Mouse (Mus musculus) CH12.LX (cell line): ENCODE data around the gene Frmd5. TPM values are rescaled to one million over a fixed set of nuclear protein-coding genes. Genes with fewer than 3 reads are reported as not detected.

Experiments used
- DNase-seq: peaks from one replicate; pipeline ENCODE4 v3.0.0-alpha.2; 2013; ENCODE audit errors: extremely low read depth
- H3K27ac ChIP-seq: 2 replicates; pipeline ENCODE4 v1.5.1; 2012; ENCODE audit warnings: low read depth, mild to moderate bottlenecking, control low read depth, moderate library complexity; ENCODE audit not compliant: insufficient read depth
- H3K27me3 ChIP-seq: replicated peaks from 2 replicates; pipeline ENCODE3; 2012; ENCODE audit warnings: inconsistent platforms
- H3K36me3 ChIP-seq, 2 experiments: replicated peaks in 1 of 2; 2 replicates each; pipeline versions ENCODE3 to v1.6.1; 2012; ENCODE audit warnings: inconsistent platforms in 1 of 2, low read length in 1 of 2, mild to moderate bottlenecking in 1 of 2, mixed read lengths in 1 of 2, moderate library complexity in 1 of 2; ENCODE audit not compliant: control insufficient read depth in 1 of 2, insufficient read depth in 1 of 2
- H3K4me1 ChIP-seq, 2 experiments: 2 replicates each; pipeline ENCODE4 v1.6.1; 2012; ENCODE audit warnings: inconsistent platforms in 1 of 2, moderate library complexity in 1 of 2; ENCODE audit not compliant: insufficient read depth in 2 of 2, control insufficient read depth in 1 of 2
- H3K4me2 ChIP-seq: 2 replicates; pipeline ENCODE4 v1.6.1; 2012; ENCODE audit warnings: low read depth, mild to moderate bottlenecking, control low read depth; ENCODE audit not compliant: poor library complexity, insufficient read depth, severe bottlenecking
- H3K4me3 ChIP-seq, 3 experiments: fragments of 150-350 bp in 1 of 3; sonication (generic) in 1 of 3; replicated peaks in 1 of 3; 2 replicates each; pipeline versions ENCODE3 to v1.5.1; 2011 to 2012; ENCODE audit warnings: low read depth in 2 of 3, low read length in 2 of 3, mild to moderate bottlenecking in 2 of 3, moderate library complexity in 2 of 3, control low read depth in 1 of 3, improper control_type of control experiment in 1 of 3, inconsistent platforms in 1 of 3, mixed read lengths in 1 of 3; ENCODE audit not compliant: poor library complexity in 1 of 3
- H3K79me2 ChIP-seq: replicated peaks from 2 replicates; pipeline ENCODE4 v1.6.1; 2012; ENCODE audit warnings: mild to moderate bottlenecking, moderate library complexity; ENCODE audit not compliant: control insufficient read depth, poor library complexity, insufficient read depth, severe bottlenecking; ENCODE audit errors: extremely low read depth
- H3K9ac ChIP-seq: 2 replicates; pipeline ENCODE4 v1.6.1; 2012; ENCODE audit warnings: low read depth, mild to moderate bottlenecking, control low read depth, moderate library complexity; ENCODE audit not compliant: insufficient read depth
- H3K9me3 ChIP-seq: replicated peaks from 2 replicates; pipeline ENCODE3; 2012; ENCODE audit warnings: low read length, inconsistent platforms, mixed read lengths
- CTCF ChIP-seq, 2 experiments: IDR thresholded peaks in 1 of 2; conservative IDR thresholded peaks in 1 of 2; 2 replicates each; pipeline ENCODE4 v1.5.1; 2011 to 2012; ENCODE audit warnings: low read depth in 2 of 2, low read length in 2 of 2, improper control_type of control experiment in 1 of 2, inconsistent platforms in 1 of 2, mild to moderate bottlenecking in 1 of 2, moderate library complexity in 1 of 2
- ELF1 ChIP-seq: IDR thresholded peaks from 2 replicates; pipeline ENCODE4 v1.6.1; 2014; ENCODE audit warnings: low read depth, mild to moderate bottlenecking, inconsistent platforms, low read length, improper control_type of control experiment
- GABPA ChIP-seq: IDR thresholded peaks from 2 replicates; pipeline ENCODE4 v1.6.1; 2012; ENCODE audit warnings: low read depth, low read length, improper control_type of control experiment, inconsistent platforms; ENCODE audit not compliant: insufficient replicate concordance
- HCFC1 ChIP-seq: IDR thresholded peaks from 2 replicates; pipeline ENCODE4 v1.6.1; 2012; ENCODE audit warnings: low read depth, mild to moderate bottlenecking, inconsistent platforms, low read length, improper control_type of control experiment
- IRF4 ChIP-seq: IDR thresholded peaks from 2 replicates; pipeline ENCODE4 v1.6.1; 2014; ENCODE audit warnings: low read depth, mild to moderate bottlenecking, inconsistent platforms, low read length, improper control_type of control experiment
- JUN ChIP-seq: IDR thresholded peaks from 2 replicates; pipeline ENCODE4 v1.6.1; 2011; ENCODE audit warnings: low read depth, mild to moderate bottlenecking, low read length, improper control_type of control experiment, moderate library complexity; ENCODE audit not compliant: insufficient read depth
- MAX ChIP-seq: IDR thresholded peaks from 2 replicates; pipeline ENCODE4 v1.6.1; 2011; ENCODE audit warnings: low read length, improper control_type of control experiment
- MAZ ChIP-seq: IDR thresholded peaks from 2 replicates; pipeline ENCODE4 v1.6.1; 2012; ENCODE audit warnings: low read depth, mild to moderate bottlenecking, inconsistent platforms, low read length, improper control_type of control experiment, moderate library complexity
- MEF2A ChIP-seq: IDR thresholded peaks from 2 replicates; pipeline ENCODE4 v1.6.1; 2014; ENCODE audit warnings: low read depth, mild to moderate bottlenecking, inconsistent platforms, low read length, improper control_type of control experiment, borderline replicate concordance
- POLR2AphosphoS2 ChIP-seq: IDR thresholded peaks from 2 replicates; pipeline ENCODE4 v1.6.1; 2011; ENCODE audit warnings: low read depth, low read length, improper control_type of control experiment
- SIN3A ChIP-seq: IDR thresholded peaks from 2 replicates; pipeline ENCODE4 v1.6.1; 2012; ENCODE audit warnings: low read length, improper control_type of control experiment, inconsistent platforms
- TBP ChIP-seq: conservative IDR thresholded peaks from 2 replicates; pipeline ENCODE4 v1.6.1; 2011; ENCODE audit warnings: low read depth, low read length, improper control_type of control experiment
- TCF12 ChIP-seq: IDR thresholded peaks from 2 replicates; pipeline ENCODE4 v1.6.1; 2014; ENCODE audit warnings: low read depth, mild to moderate bottlenecking, inconsistent platforms, low read length, improper control_type of control experiment
- ZC3H11A ChIP-seq: IDR thresholded peaks from 2 replicates; pipeline ENCODE4 v1.6.1; 2012; ENCODE audit warnings: low read depth, mild to moderate bottlenecking, inconsistent platforms, low read length, improper control_type of control experiment
- ZMIZ1 ChIP-seq: IDR thresholded peaks from 2 replicates; pipeline ENCODE4 v1.6.1; 2012; ENCODE audit warnings: low read depth, mild to moderate bottlenecking, inconsistent platforms, low read length, improper control_type of control experiment
- ZNF384 ChIP-seq: IDR thresholded peaks from 2 replicates; pipeline ENCODE4 v1.6.1; 2012; ENCODE audit warnings: low read depth, low read length, improper control_type of control experiment, inconsistent platforms
- dilution Hi-C: fragments of 300-500 bp; cut with MboI; formaldehyde crosslinking; loops from 2 replicates; pipeline ENCODE4 v1.14.3; 2020; ENCODE audit warnings: low sequenced_read_pairs; ENCODE audit not compliant: extremely low pct_unique_long_range_greater_than_20kb, extremely low pct_ligation_motif_present
- in situ Hi-C: fragments of 300-500 bp; cut with MboI; formaldehyde crosslinking; loops from 3 replicates; pipeline ENCODE4 v1.14.3; 2019; ENCODE audit warnings: low sequenced_read_pairs, low pct_ligation_motif_present, low pct_unique_long_range_greater_than_20kb, mixed read lengths
- polyA plus RNA-seq: library from polyadenylated mRNA; unstranded; fragments of >175 nt; gene quantifications from 2 replicates; pipeline ENCODE4 v1.2.1, GENCODE M21; 2012; ENCODE audit warnings: low read depth; ENCODE audit not compliant: insufficient read length
- total RNA-seq, 2 experiments: library from RNA; depleted of rRNA; stranded (reverse); fragments of 300-350 nt in 1 of 2; fragments of >200 nt in 1 of 2; gene quantifications; 2 replicates each; pipeline ENCODE4 v1.2.3; 2012 to 2014

The Frmd5 gene
- total and polyA plus RNA-seq, 3 experiments = 1.9 to 3.5 (median 3.2) TPM

- dilution Hi-C loops (no loop called here), in situ Hi-C loops (no loop called here)
- Histone ChIP-seq H3K27me3 (no peaks in the 10 kb centered on the region), H3K9me3 (peaks cover 3% of the 10 kb centered on the region), H3K27ac (no peak overlapping the region), H3K4me2 (no peak overlapping the region), H3K4me1 (no peaks in the 10 kb centered on the region), H3K4me3 (no peak overlapping the region), H3K9ac (no peak overlapping the region), H3K79me2 (no peaks in the 10 kb centered on the region), H3K36me3 (no peaks in the 10 kb centered on the region)
- no peak for DNase-seq
- no peak for TF ChIP-seq ZC3H11A
- TF ChIP-seq JUN = no peak
- no peak for TF ChIP-seq MAZ
- TF ChIP-seq TBP = no peak
- TF ChIP-seq MEF2A = no peak
- TF ChIP-seq ELF1 = no peak
- no peak for TF ChIP-seq CTCF (conservative IDR thresholded peaks at IDR 0.05 in 1 of 2, IDR thresholded peaks at IDR 0.05 in 1 of 2; ENCODE audit: low read depth in 2 of 2, low read length in 2 of 2)
- no peak for TF ChIP-seq ZNF384
- TF ChIP-seq GABPA = no peak
- no peak for TF ChIP-seq ZMIZ1
- TF ChIP-seq HCFC1 = no peak
- TF ChIP-seq IRF4 = no peak
- TF ChIP-seq SIN3A = no peak
- TF ChIP-seq MAX = no peak
These were observed 185.4 kb downstream of the Frmd5 start for GRCm38 (mm10) chr2:121621262-121622163.

- dilution Hi-C loops = no loop called here
- in situ Hi-C loops = no loop called here
- Histone ChIP-seq H3K4me3 (no peak overlapping the region), H3K79me2 (no peaks in the 10 kb centered on the region), H3K36me3 (no peaks in the 10 kb centered on the region), H3K4me2 (no peak overlapping the region), H3K9ac (no peak overlapping the region), H3K9me3 (peaks cover 3% of the 10 kb centered on the region), H3K4me1 (no peaks in the 10 kb centered on the region), H3K27ac (no peak overlapping the region), H3K27me3 (no peaks in the 10 kb centered on the region)
- TF ChIP-seq TCF12 (no peak), POLR2AphosphoS2 (no peak), MEF2A (no peak)
- DNase-seq = no peak
These were observed 186.2 kb downstream of the Frmd5 start for GRCm38 (mm10) chr2:121620582-121621261.
